ENCODE assay signal across 8 mouse cellular contexts in the genomic region with DNA sequence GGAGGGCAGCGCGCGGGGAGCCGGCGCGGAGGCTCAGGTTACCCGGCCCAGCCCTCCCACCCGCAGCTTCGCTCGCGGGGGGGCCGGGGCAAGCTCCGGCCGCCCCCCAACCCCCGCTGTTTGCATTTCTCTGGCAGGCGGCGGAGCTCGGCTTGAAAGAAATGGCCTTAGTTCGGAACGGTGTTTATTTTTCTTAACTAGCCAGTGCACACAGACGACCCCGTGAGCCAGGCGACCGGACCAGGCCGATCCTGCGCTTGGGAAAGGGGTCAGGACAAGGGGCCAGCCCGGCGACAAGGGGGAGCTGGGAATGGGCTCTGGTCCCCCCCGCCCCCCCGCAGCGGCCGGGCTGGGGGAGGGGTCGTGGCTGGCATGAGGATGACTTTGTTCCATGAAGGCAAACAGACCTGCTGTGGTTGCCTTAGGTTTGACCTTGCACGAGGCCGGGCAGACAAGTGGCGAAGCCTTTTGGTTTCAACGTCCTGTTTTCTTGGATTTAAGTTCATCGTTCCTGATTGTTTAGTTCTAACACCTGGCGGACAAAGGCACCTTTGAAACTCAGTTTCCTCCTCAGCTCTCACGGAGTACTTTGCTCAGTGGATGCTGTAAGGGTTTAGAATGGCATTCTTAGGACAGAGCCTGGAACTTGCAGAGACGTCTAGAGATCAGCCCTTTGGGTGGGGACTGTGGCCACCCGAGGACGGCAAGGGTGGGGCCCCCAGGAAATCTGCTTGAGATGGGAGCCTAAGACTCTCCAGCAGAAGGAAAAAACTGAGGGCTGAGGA. TPM values are rescaled to one million over a fixed set of nuclear protein-coding genes. Genes with fewer than 3 reads are reported as not detected.
DNase-seq lines count a peak whose midpoint lies in the region; ATAC-seq and TF ChIP-seq lines count a peak whose summit lies in the region.

No protein-coding gene starts in this region.

- H3K27me3 ChIP-seq in lung, embryonic 15.5 days = peaks cover 67% of the 10 kb centered on the region
- H3K27me3 ChIP-seq in forebrain, embryonic 11.5 days (ENCODE audit: control insufficient read depth, insufficient read depth, low read length) = peaks cover 66% of the 10 kb centered on the region
- H3K27me3 ChIP-seq in limb, embryonic 15.5 days = peaks cover 50% of the 10 kb centered on the region
- H3K27me3 ChIP-seq in small intestine, adult 2 months (ENCODE audit: control insufficient read depth, insufficient read depth, low read length) = peaks cover 49% of the 10 kb centered on the region

- no peaks in the 10 kb centered on the region for H3K36me3 ChIP-seq in lung, embryonic 15.5 days
- no peaks in the 10 kb centered on the region for H3K36me3 ChIP-seq in forebrain, embryonic 11.5 days (ENCODE audit: control insufficient read depth, insufficient read depth, low read length)
- no peaks in the 10 kb centered on the region for H3K36me3 ChIP-seq in limb, embryonic 15.5 days
- no peaks in the 10 kb centered on the region for H3K36me3 ChIP-seq in small intestine, adult 2 months (ENCODE audit: control insufficient read depth, insufficient read depth, low read length)

- H3K9me3 ChIP-seq in lung, embryonic 15.5 days = no peaks in the 10 kb centered on the region
- H3K9me3 ChIP-seq in forebrain, embryonic 11.5 days (ENCODE audit: control insufficient read depth, low read length) = peaks cover 4% of the 10 kb centered on the region; the same call in 1 of the 2 replicates
- no peaks in the 10 kb centered on the region for H3K9me3 ChIP-seq in limb, embryonic 15.5 days

- TF ChIP-seq CTCF in small intestine, adult 2 months (IDR thresholded peaks at IDR 0.05; ENCODE audit: extremely low read depth, insufficient read length, insufficient replicate concordance, low read depth, low read length) = no peak

- peaks cover 54% of the 10 kb centered on the region for H3K4me1 ChIP-seq in lung, embryonic 15.5 days
- peaks cover 26% of the 10 kb centered on the region for H3K4me1 ChIP-seq in forebrain, embryonic 11.5 days (replicated peaks; ENCODE audit: control insufficient read depth, insufficient read depth, low read length)
- peaks cover 58% of the 10 kb centered on the region for H3K4me1 ChIP-seq in limb, embryonic 15.5 days
- peaks cover 9% of the 10 kb centered on the region for H3K4me1 ChIP-seq in small intestine, adult 2 months (ENCODE audit: control insufficient read depth, insufficient read depth, insufficient read length, low read length)

- TF ChIP-seq POLR2A in small intestine, adult 2 months (IDR thresholded peaks at IDR 0.05; ENCODE audit: low read depth, low read length) = no peak

- DNase-seq in lung, postnatal 14 days = no peak
- DNase-seq in forebrain, embryonic 11.5 days (ENCODE audit: low spot score) = peak; percentile 73
- no peak for DNase-seq in adipocyte (ENCODE audit: low spot score)
- DNase-seq in testis, postnatal 14 days (ENCODE audit: low spot score) = no peak
- no peak for DNase-seq in right cerebral cortex, postnatal 14 days

- H3K4me3 ChIP-seq in lung, embryonic 15.5 days = peak overlapping the region; percentile 37
- peak overlapping the region; percentile 23 for H3K4me3 ChIP-seq in forebrain, embryonic 11.5 days (ENCODE audit: low read depth, low read length)
- peak overlapping the region; percentile 30 for H3K4me3 ChIP-seq in limb, embryonic 15.5 days
- peak overlapping the region; percentile 38 for H3K4me3 ChIP-seq in small intestine, adult 2 months (ENCODE audit: low read depth, low read length)

- no peak overlapping the region for H3K27ac ChIP-seq in lung, embryonic 15.5 days
- H3K27ac ChIP-seq in forebrain, embryonic 11.5 days (ENCODE audit: low read depth, low read length) = no peak overlapping the region
- 0 out of 2 replicates have a peak overlapping the region, but pooled peaks have one; percentile 4 for H3K27ac ChIP-seq in limb, embryonic 15.5 days
- H3K27ac ChIP-seq in small intestine, adult 2 months (ENCODE audit: insufficient read depth, low read depth, low read length) = no peak overlapping the region

- H3K9ac ChIP-seq in lung, embryonic 15.5 days = peak overlapping the region; percentile 27; the same call in 1 of the 2 replicates
- peak overlapping the region; percentile 35; the same call in 1 of the 2 replicates for H3K9ac ChIP-seq in forebrain, embryonic 11.5 days (ENCODE audit: low read length)
- no peak overlapping the region for H3K9ac ChIP-seq in limb, embryonic 15.5 days

- peak overlapping the region; percentile 82 for H3K4me2 ChIP-seq in lung, embryonic 15.5 days
- peak overlapping the region; percentile 52 for H3K4me2 ChIP-seq in forebrain, embryonic 11.5 days (ENCODE audit: low read depth, low read length, severe bottlenecking)
- peak overlapping the region; percentile 57 for H3K4me2 ChIP-seq in limb, embryonic 15.5 days

- no peak for ATAC-seq in lung, embryonic 15.5 days (ENCODE audit: borderline replicate concordance, extremely low read depth, low FRiP score, low TSS enrichment)
- ATAC-seq in forebrain, embryonic 11.5 days (replicated peaks; ENCODE audit: low FRiP score) = no peak
- ATAC-seq in limb, embryonic 15.5 days (ENCODE audit: insufficient number of reproducible peaks, low FRiP score, low TSS enrichment, low read depth) = no peak

- WGBS in lung, embryonic 15.5 days = under 1% methylated on average over 39 of the region's 43 CpGs
- WGBS in forebrain, embryonic 11.5 days = under 1% methylated on average over 40 of the region's 43 CpGs
- WGBS in limb, embryonic 15.5 days = under 1% methylated on average over 43 of the region's 43 CpGs
- under 1% methylated on average over 43 of the region's 43 CpGs for WGBS in small intestine, adult 2 months

RNA-seq across cellular contexts. Expression of a gene that starts 8.8 kb away (rescaled TPM):
- polyA plus RNA-seq in lung, embryonic 15.5 days (2015; fragmentation: Nextera tagmentation; extraction: Ambion mirVana) = not detected in 2 replicates
- polyA plus RNA-seq in forebrain, embryonic 11.5 days (2014; fragmentation: Nextera tagmentation; extraction: Ambion mirVana) = not detected in 2 replicates
- not detected in 2 replicates for polyA plus RNA-seq in limb, embryonic 15.5 days (2015; fragmentation: Nextera tagmentation; extraction: Ambion mirVana)
- polyA plus RNA-seq in small intestine, adult 2 months (2012; rRNA removed) = not detected in 2 replicates

RNA-seq across cellular contexts. Expression of a gene that starts 48.1 kb away (rescaled TPM):
- not detected in 2 replicates for polyA plus RNA-seq in lung, embryonic 15.5 days (2015; fragmentation: Nextera tagmentation; extraction: Ambion mirVana)
- polyA plus RNA-seq in forebrain, embryonic 11.5 days (2014; fragmentation: Nextera tagmentation; extraction: Ambion mirVana) = not detected in 2 replicates
- polyA plus RNA-seq in limb, embryonic 15.5 days (2015; fragmentation: Nextera tagmentation; extraction: Ambion mirVana) = 0.12 TPM in 1 of 2 replicates, not detected in the other
- polyA plus RNA-seq in small intestine, adult 2 months (2012; rRNA removed) = 0.24 and 0.38 TPM in 2 replicates

RNA-seq across cellular contexts. Expression of a gene that starts 59.8 kb away (rescaled TPM):
- not detected in 2 replicates for polyA plus RNA-seq in lung, embryonic 15.5 days (2015; fragmentation: Nextera tagmentation; extraction: Ambion mirVana)
- not detected in 2 replicates for polyA plus RNA-seq in forebrain, embryonic 11.5 days (2014; fragmentation: Nextera tagmentation; extraction: Ambion mirVana)
- not detected in 2 replicates for polyA plus RNA-seq in limb, embryonic 15.5 days (2015; fragmentation: Nextera tagmentation; extraction: Ambion mirVana)
- polyA plus RNA-seq in small intestine, adult 2 months (2012; rRNA removed) = not detected in 2 replicates
